Mouse (Mus musculus) brain, adult 2 months (tissue): ENCODE measurements around the gene Slc38a3.

Experiments used
- DNase-seq: peaks from one replicate; pipeline ENCODE4 v3.0.0; 2011; ENCODE audit warnings: low read depth, low spot score

Slc38a3 gene

DNA sequence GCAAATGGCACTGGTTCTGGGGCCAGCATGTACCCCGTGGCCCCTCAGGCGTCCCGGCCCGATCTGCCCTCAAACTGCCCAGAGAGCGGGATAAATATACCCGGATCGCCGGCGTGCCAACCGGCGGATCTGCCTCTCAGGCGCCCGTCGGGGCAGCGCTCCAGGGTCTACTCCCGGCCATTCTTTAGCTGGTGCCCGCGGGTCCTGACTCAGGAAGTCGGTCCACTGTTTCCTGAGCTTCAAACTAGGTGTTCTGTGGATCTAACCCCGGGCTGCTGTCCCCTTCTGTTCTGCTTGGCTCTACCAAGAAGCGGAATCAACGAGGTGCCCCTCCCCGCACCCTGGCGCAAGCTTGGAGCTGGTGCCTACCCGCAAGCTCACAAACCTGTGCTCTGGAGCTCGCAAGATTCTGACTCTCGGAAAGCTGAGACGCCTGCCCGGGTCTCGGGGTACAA lies 2.6 kb downstream of the Slc38a3 start:
- DNase-seq = no peak

DNA sequence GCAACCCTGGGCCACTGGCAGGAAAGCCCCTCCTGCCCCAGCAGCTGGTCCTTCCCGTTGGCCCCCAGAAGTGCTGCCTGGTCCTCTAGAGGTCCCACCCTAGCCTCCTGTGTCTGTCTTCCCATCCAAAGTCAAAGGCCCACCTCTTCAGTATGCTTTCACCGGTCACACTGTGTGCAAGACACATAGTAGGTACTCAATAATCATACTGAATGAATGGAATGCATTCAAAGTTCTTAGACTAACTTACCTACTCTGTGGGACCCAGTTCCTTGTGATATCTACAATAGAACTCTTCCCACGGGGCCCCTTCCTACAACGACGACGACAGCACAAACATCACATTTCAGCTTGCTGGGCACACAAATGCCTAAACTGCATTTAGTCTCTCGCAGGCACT lies 4.0 kb downstream of the Slc38a3 start:
- DNase-seq = no peak

DNA sequence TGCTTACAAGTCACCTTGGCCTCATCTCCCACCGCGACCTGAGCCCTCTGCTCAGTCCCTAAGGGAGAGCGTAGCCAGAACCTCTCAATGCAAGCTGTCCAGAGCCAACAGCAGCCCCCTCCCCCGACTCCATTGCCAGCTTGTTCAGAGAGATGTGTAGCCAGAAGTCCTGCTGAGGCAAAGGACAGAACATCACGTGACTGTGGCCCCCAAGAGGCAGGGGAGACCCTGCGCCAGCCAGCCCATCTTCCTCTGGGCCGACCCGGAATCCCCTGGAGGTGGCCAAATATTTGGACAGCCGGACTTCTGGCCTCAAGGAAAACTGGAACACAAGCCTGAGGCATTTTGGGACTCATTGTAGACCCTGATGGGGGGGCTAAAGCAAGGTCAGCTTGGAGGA lies 5.8 kb downstream of the Slc38a3 start:
- DNase-seq = no peak

DNA sequence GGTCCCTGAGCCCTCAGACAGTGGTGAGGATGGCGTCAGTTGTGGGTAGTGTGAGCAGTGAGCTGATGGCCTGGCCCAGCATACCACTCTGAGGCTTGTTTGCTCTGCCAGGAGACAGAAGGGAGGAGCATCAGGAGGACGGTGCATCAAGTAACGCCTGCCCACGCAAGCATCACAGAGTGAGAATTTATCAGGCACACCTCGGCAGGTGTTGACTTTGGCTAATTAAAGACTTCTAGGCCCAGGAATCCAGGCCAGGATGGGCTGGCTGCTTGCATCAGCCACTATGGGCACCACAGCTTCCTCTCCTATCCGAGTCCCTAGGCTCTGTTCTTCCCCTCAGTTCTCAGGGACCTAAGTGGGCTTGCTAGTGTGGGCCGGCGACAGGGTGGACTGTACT lies 7.0 kb downstream of the Slc38a3 start:
- peak; percentile 28 for DNase-seq

DNA sequence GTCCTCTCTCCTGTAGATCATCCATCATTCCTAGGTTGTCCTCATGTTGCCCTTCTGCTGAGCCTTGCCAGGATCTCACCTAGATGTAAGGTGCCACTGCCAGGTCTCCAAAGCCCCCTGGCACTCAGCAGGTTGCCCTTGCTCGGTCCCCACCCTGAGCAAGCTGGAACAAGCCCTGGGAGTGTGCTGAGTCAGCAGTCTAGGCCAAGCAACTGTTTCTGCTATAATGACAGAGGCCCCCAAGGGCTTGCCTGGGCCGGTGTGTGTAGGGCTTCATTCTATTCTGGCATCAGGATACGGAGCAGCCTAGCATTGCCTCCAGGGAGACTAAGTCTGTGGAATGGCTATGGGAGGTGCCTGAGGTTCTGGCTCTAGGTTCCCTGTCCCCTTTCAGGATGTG lies 8.6 kb downstream of the Slc38a3 start:
- no peak for DNase-seq

DNA sequence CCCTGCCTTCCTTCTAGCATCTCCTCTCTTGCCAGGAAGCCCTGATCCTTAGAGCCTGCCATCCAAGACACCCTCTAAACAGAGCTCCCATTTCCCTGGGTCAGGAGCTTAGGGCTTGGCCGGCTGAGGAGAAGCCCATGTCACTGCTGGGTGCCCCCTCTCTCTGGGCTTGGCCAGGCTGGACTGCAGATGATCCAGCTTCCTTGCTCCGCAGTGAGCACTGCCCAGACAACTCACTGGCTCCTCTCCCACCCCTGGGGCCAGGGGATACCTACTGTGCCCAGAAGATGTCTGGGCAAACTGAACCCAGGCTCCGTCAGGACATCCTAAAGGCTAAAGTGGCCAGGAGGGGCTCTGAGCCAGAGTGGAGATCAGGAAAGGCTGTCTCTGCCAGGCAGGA lies 9.4 kb downstream of the Slc38a3 start:
- DNase-seq = no peak

DNA sequence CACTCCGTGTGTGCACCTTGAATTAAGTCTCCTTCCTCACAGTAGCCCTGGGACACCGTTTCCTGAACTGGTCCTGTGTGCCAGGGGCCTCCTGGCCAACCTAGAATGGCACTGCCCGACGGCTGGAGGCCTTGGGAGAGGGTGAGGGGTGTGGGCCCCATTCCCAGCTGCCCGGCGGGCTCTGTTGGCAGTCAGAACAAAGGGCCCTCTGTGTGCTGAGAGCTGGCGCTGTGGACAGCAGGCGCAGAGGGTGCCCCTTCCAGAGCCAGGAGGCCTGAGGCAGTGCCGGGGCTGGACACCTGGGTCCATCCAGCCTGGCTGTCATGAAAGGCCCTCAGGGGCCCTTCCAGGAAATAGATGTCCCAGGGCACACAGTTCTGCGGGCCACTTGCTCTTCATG lies 9.8 kb downstream of the Slc38a3 start:
- peak; percentile 89 for DNase-seq

DNA sequence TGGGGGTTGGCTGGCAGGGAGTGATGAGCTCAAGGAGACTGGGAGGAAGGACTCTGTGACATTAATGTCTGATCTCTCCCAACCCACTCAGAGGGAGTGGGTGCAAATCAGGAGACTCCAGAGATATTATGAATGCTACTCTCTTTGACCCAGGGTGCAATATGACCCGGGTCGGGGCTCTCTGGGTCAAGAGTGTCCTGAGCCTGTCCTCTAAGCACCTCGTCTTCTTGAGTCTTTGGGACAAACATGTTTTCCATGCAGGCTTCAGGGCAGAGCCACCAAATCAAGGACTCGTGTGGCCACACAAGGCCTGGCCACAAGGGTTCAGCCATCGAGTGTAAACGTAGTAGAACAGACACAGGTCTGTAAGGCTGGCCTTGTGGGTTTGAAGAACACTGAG lies 11.2 kb downstream of the Slc38a3 start:
- no peak for DNase-seq

DNA sequence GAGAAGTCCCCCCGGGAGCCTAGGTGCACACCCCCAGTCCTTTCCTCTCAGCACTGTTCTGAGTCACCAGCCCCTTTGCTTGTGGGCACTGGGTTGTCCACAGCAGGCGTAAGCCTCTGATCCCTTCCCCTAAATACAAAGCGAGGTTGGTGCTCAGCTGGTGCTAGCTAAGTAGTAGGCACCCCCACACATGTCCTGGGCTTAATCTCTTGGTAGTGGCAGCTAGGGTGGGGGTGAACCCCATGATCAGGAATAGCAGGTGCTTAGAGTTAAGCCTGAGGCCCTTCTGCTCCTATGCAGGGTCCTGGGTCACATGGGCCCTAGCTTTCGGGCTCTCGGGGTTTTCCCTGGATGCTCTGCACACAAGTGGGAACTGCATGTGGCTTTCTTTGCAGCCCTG lies 12.2 kb downstream of the Slc38a3 start:
- no peak for DNase-seq

DNA sequence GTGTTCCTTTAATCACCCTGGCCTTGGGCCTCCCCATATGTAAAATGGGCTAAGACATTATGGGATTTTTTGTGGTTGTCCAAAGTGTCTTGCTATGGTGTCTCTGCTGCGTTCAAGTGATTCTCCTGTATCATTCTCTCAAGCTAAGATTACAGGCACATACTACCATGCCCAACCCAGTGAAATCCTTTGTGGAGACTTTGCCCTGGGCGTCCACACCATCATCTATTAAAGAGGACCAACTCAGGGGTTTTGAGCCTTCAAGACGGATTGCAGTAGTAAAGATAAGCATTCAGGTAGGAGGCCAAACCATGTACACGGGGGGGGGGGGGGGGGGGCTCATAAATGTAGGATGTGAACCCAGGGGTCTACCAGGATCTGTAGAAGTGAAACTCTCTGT lies 14.7 kb downstream of the Slc38a3 start:
- DNase-seq = no peak

DNA sequence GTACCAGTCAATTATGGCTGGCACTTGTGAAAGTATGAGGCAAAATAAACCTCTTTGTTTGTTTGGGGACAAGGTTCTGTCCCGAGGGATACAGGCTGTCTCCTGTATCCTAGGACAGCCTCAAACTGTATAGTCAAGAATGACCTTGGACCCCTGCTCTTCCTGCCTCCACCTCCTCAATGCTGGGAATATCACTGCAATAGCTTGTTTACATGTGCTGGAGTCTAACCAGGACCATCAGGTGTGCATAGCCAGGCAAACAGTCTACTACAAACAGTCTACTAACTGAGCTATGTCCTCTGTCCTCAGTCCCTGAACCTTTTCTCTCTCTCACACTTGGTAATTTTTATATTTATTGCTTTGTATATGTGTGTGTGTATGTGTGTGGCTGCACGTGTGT lies 15.9 kb downstream of the Slc38a3 start:
- no peak for DNase-seq

DNA sequence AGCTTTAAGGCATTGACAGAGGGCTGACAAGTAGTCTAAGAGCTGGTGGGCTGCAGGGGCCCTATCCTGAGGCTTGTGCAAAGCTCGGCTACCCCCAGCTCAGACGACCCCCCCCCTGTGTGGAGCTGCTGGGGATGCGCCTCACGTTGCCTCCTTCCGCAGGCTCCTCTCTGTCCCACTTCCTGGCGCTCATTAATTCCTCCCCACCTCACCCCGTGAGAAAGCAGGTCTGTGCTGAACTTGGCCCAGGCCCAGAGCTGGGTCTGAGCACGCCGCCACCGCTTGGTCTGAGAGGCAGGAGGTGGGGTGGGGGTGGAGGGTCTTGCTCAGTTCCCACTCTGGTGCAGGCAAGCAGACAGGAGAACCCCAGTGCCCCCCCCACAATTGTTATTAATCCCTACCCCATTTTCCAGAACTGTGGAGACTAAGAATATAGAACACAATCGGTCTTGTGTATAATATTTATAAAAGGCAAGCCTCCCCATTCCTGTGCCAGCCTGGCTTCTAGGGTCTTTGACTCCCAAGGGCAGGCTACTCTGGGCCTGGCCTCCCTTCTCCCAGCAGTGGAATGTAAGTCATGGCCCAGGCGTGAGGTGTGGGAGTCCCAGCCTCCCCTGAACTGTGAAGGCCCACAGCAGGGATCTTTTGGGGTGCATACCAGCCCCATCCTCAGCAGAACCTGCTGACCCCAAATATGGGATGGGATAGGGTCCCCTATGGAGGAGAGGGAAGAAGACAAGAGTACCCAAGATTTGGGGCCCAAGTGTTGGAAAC lies 18.4 kb downstream of the Slc38a3 start:
- DNase-seq = no peak

DNA sequence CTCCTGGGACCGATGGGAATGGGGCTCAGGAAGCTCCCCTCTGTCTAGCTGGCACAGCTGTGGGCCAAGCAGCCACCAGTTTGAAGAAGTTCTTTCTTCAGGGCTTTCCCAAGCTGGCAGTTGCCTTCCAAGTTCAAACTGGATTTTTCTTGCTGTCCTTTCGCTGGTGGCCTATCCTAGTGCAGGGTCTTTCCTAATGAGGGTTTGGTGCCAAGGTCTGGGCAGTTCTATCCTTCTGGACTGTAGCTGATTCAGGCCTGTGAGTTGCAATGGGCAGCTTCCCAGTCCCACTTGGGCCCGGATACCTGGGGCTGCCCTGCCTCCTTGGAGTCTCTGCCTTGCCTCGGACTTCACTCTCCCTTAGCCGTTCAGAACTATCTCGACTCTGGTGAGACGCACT lies 19.1 kb downstream of the Slc38a3 start:
- DNase-seq = no peak

DNA sequence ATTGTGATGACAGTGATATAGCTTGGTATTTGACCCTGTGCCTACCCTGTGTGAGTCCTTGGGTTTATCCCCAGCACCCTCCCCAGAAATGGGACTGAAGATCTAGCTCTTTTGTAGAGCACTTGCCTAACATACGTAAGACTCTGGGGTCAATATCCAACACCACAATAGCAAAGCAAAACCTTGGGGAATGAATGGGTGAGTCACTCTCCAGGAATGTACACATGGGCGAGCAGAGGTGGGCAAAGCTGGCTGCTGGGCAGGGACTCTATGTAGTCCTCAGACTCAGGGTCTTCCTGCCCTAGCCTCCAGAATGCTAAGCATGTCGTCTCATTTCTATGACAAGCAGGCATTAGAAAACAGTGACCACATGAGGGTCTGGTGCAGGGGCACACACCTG lies 20.6 kb downstream of the Slc38a3 start:
- no peak for DNase-seq

DNA sequence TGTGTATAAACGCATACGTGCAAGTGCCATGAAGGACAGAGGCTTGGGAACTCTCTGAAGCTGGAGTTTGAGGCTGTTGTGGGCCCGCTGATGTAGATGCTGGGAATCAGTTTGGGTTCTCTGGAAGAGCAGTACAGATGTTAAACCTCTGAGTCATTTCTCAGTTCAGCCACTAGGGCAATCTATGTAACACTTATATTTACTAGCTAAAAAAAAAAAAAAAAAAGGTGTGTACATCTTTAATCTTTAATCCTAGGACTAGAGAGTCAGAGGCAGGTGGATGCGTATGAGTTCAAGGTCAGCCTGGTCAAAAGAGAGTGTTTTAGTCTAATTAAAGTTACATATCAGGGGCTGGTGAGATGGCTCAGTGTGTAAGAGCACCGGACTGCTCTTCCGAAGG lies 22.4 kb downstream of the Slc38a3 start:
- no peak for DNase-seq

DNA sequence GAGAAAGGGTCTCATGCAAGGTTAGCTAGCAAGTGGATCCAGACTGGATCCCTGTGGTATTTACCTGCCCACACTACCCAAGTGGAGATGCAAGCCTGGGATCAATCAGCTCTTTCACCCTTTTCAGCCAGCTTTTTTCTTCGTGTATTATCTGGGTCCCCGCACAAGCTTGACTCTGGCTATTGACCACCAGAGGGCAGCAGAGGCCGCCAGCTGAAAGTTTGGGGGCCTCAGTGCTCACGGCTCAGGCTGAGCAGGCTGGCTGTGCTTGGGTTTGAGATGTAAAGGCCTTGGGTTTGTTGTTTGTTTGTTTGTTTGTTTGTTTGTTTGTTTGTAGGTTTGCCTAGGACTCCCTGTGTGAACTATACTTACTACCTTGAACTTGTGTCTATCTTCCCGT lies 23.8 kb downstream of the Slc38a3 start:
- peak; percentile 87 for DNase-seq

DNA sequence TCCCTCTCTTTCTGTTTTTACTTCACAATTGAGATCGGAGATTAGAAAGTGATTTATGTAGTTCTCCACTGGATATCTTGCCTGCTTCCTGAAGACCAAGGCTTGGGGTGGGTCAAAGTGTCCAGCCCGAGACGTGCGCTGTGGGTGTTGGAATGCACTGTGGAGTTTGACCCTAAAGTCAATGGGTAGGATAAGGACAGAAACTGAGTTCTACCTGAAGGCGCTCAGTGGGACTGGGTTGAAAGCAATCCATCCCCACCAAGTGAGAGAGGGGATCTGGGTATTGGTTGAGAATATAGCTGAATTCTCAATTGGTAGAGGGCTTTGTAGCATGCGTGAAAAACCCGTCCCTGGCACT lies 24.2 kb downstream of the Slc38a3 start:
- no peak for DNase-seq

DNA sequence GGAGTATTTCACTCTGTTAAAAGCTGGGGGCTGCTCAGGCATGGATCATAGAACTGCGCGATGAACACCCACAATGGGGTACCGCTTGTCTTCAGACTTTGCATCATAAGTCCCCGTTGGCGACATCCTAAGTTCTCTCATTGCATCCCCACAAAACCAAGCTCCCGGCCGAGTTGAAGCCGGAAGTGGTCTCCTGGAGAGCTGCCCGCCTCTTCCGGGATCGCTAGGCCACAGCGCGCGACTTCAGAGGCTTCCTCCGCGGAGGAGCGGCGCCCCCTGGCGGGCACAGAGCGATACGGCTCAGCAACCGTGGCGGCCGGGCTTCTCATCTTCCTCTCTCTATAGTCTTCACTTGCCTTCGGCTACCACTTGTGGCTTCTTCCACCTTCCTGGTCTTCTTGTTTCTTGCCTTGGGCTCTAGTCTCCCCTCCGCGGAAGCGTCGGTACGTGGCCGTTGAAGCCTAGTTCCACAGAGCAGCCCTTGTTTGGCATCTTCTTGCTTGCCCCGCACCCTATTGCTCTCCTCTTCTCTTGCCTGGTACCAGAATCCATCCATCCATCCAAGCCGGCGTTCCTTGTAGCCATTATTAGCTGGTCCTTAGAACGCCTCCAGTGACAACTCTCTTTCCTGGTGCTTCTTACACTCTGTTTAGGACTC lies 24.7 kb downstream of the Slc38a3 start:
- DNase-seq = peak; percentile 95

DNA sequence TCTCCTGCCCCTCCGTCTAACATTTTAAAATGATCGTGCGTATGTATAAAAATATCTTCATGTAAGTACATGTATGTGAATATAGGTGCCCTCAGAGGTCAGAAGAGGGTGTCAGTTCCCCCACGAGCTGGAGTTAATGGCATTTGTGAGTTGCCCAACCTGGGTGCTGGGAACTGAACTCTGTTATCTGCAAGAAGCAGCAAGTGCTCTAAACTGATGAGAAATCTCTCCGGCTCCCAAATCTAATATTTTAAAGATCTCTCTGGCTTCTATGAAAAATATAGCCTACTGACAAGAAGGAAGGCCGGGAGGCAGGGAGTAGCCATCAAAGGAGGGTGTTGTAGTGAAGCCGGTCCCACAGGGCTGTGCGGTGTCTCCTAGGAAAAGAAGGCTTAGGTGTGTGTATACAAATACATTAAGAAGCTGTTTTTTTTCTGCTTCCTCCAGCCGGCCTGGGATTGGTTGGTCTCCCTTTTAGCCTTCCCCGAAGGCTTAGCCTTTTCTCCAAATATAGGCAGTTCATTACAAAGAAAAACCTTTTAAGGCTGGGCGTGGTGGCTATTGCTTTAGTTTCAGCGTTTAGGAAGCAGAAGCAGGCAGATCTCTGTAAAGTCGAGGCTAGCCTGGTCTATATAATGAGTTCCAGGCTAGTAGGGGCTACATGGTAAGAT lies 25.7 kb downstream of the Slc38a3 start:
- DNase-seq = no peak

DNA sequence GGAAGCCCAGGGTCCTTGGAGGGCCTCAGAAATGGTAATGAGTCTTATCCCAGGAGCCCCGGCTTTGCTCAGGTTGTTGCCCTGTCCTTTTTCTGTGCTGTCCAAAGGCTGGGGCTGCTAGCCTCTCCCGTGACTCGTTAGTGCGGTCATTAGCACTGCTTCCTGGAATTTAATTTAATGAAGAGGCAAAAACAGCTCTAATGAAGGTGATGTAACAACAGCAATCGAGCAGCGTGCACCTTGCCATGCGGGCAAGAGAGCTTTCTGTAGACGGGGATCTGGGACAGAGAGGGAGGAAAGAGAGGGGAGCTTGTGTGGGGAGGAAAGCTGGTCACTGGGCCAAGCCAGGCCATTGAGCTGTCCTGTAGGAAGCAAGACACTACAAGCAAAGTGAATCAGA lies 27.7 kb downstream of the Slc38a3 start:
- no peak for DNase-seq

DNA sequence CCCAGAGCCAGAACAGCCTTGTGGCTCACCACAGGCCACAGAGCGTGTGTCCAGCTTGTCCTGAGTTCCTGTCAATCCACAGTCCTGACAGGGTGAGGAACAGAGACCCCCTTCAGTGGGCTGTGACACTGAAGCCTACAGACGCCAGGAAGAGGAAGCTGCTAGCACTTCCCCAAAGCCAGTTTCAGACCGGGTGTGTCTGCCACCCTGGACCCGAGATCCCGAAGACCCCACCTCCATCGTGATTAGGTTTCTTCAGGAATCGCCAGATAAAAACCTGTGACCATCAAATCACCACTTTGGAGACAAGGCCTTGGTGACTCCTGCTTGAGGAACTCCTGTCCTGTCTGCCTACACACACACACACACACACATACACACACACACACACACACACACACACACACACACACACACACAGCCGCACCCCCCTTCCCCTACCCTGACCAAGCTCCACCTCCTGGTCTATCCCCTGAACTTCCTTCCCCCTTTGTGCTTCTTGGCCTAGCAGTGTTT lies 29.0 kb downstream of the Slc38a3 start:
- DNase-seq = peak; percentile 58

DNA sequence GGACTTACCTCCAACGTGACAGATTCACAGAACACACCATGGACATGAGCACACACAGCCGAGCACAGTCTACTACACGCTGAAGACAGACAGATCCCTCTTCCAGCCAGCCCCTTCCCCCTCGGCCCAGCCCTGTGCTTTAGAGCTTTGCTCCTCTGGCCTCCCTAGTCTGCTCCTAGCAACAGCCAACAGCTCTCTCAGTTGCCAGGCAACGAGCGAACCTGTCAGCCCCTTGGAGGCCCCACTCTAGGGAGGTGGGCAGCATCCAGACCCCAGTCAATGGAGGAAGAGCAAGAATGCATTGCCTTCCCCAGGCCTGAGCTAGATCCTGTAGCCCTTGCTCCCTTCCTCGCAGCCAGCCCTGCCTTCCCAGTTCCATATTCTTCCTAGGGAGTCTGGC lies 32.3 kb downstream of the Slc38a3 start:
- no peak for DNase-seq
